In genomic region chr7:92964754-92965501, GRCm38 (mm10) we compare ENCODE assay signal across 8 mouse cellular contexts.
A peak's percentile ranks its signal among the peaks of the same experiment; 100 is the strongest.
DNase-seq lines count a peak whose midpoint lies in the region; ATAC-seq and TF ChIP-seq lines count a peak whose summit lies in the region.

No protein-coding gene starts in this region.

- TF ChIP-seq POLR2A in cortical plate, adult 2 months (IDR thresholded peaks at IDR 0.05; ENCODE audit: extremely low read depth, insufficient read depth, low read length), result no peak

- TF ChIP-seq CTCF in cortical plate, adult 2 months (IDR thresholded peaks at IDR 0.05; ENCODE audit: extremely low read depth, insufficient read depth, low read length), result 0 out of 2 replicates have a peak, but pooled peaks have one; percentile 8

- no peak for DNase-seq in frontal cortex, postnatal 10 days (ENCODE audit: low spot score in 2 of 2)
- no peak for DNase-seq in neural tube, embryonic 11.5 days (ENCODE audit: low spot score)
- no peak for DNase-seq in neural tube, embryonic 10.5 days (ENCODE audit: extremely low spot score, low spot score)
- DNase-seq in right cerebral cortex, postnatal 10 days (ENCODE audit: low spot score in 2 of 2), result no peak

- H3K27me3 ChIP-seq in neural tube, embryonic 11.5 days (ENCODE audit: control insufficient read depth, insufficient read depth, low read length), result no peaks in the 10 kb centered on the region
- H3K27me3 ChIP-seq in neural tube, embryonic 12.5 days (replicated peaks), result no peaks in the 10 kb centered on the region

- ATAC-seq in frontal cortex, adult (ENCODE audit: low TSS enrichment), result peak; percentile 69; the same call in 1 of the 2 replicates
- peak; percentile 63 for ATAC-seq in neural tube, embryonic 11.5 days (ENCODE audit: insufficient read depth, low FRiP score, low TSS enrichment)
- ATAC-seq in inflammation-experienced regulatory T-cells, adult 6 months, result peak; percentile 43
- peak; percentile 61; the same call in 1 of the 2 replicates for ATAC-seq in neural tube, embryonic 12.5 days (ENCODE audit: low FRiP score, low read depth)

- H3K4me2 ChIP-seq in neural tube, embryonic 11.5 days (ENCODE audit: low read depth), result no peak overlapping the region
- no peak overlapping the region for H3K4me2 ChIP-seq in neural tube, embryonic 12.5 days (replicated peaks)

- H3K9ac ChIP-seq in neural tube, embryonic 11.5 days (ENCODE audit: low read length), result no peak overlapping the region
- H3K9ac ChIP-seq in neural tube, embryonic 12.5 days, result no peak overlapping the region

- 79% methylated on average over 3 of the region's 3 CpGs for WGBS in neural tube, embryonic 11.5 days
- 79% methylated on average over 3 of the region's 3 CpGs for WGBS in neural tube, embryonic 12.5 days

- H3K4me1 ChIP-seq in neural tube, embryonic 11.5 days (ENCODE audit: control insufficient read depth, insufficient read depth, low read length), result no peaks in the 10 kb centered on the region
- no peaks in the 10 kb centered on the region for H3K4me1 ChIP-seq in cortical plate, adult 2 months (ENCODE audit: control insufficient read depth, insufficient read depth, low read length)
- no peaks in the 10 kb centered on the region for H3K4me1 ChIP-seq in neural tube, embryonic 12.5 days

- H3K27ac ChIP-seq in neural tube, embryonic 11.5 days (ENCODE audit: low read depth, low read length), result no peak overlapping the region
- no peak overlapping the region for H3K27ac ChIP-seq in cortical plate, adult 2 months (ENCODE audit: insufficient read depth, low read length)
- no peak overlapping the region for H3K27ac ChIP-seq in neural tube, embryonic 12.5 days

- no peaks in the 10 kb centered on the region for H3K36me3 ChIP-seq in neural tube, embryonic 11.5 days (ENCODE audit: control insufficient read depth, insufficient read depth, low read length)
- H3K36me3 ChIP-seq in neural tube, embryonic 12.5 days, result no peaks in the 10 kb centered on the region

- no peak overlapping the region for H3K4me3 ChIP-seq in neural tube, embryonic 11.5 days (ENCODE audit: low read depth, low read length)
- H3K4me3 ChIP-seq in cortical plate, adult 2 months (ENCODE audit: insufficient read depth, low read length), result no peak overlapping the region
- H3K4me3 ChIP-seq in neural tube, embryonic 12.5 days, result no peak overlapping the region

- H3K9me3 ChIP-seq in neural tube, embryonic 11.5 days (ENCODE audit: control insufficient read depth, low read length), result no peaks in the 10 kb centered on the region
- H3K9me3 ChIP-seq in neural tube, embryonic 12.5 days, result no peaks in the 10 kb centered on the region
